Mouse (Mus musculus) neural tube, embryonic 12.5 days (tissue): ENCODE data around the gene Cd84. TPM values are rescaled to one million over a fixed set of nuclear protein-coding genes. Genes with fewer than 3 reads are reported as not detected.
"Not testable (repeated sequence)": the region's sequence is repeated elsewhere in the genome, so short reads cannot be mapped to it uniquely, and the experiment has no call there.

Source experiments
- ATAC-seq: fragments of 200-750 bp; cut with Nextera tagmentation; 2 replicates; pipeline ENCODE4 v1.8.0; 2017; ENCODE audit warnings: low read depth, mild to moderate bottlenecking, moderate TSS enrichment, moderate library complexity; ENCODE audit not compliant: low FRiP score
- H3K27ac ChIP-seq: fragments of 300-500 bp; sonication (generic); 2 replicates; pipeline ENCODE4 v1.5.1; 2016
- H3K27me3 ChIP-seq: fragments of 300-500 bp; sonication (generic); replicated peaks from 2 replicates; pipeline ENCODE4 v1.6.1; 2016; ENCODE audit warnings: mild to moderate bottlenecking
- H3K36me3 ChIP-seq: fragments of 300-500 bp; sonication (generic); 2 replicates; pipeline ENCODE4 v1.6.1; 2016; ENCODE audit warnings: mild to moderate bottlenecking
- H3K4me1 ChIP-seq: fragments of 300-500 bp; sonication (generic); 2 replicates; pipeline ENCODE4 v1.6.1; 2016
- H3K4me2 ChIP-seq: fragments of 300-500 bp; sonication (generic); replicated peaks from 2 replicates; pipeline ENCODE4 v1.6.1; 2016; ENCODE audit warnings: mild to moderate bottlenecking
- H3K4me3 ChIP-seq: fragments of 300-500 bp; sonication (generic); 2 replicates; pipeline ENCODE4 v1.5.1; 2016
- H3K9ac ChIP-seq: fragments of 300-500 bp; sonication (generic); 2 replicates; pipeline ENCODE4 v1.6.1; 2016; ENCODE audit warnings: mild to moderate bottlenecking
- H3K9me3 ChIP-seq: fragments of 300-500 bp; sonication (generic); 2 replicates; pipeline ENCODE4 v1.6.1; 2016; ENCODE audit warnings: mild to moderate bottlenecking
- WGBS: fragments of 180-500 bp; shearing (Covaris S2); methylation state at CpG from one replicate; pipeline ENCODE4 v1.1.7; 2016; 5-methylcytosine and 5-hydroxymethylcytosine counted together
- polyA plus RNA-seq: library from polyadenylated mRNA; unstranded; fragments of >200 nt; fragmentation: Nextera tagmentation; extraction: Ambion mirVana; gene quantifications from 2 replicates; pipeline ENCODE4 v1.2.1, GENCODE M21; 2016

The Cd84 gene
- polyA plus RNA-seq, 1 experiment from 2014 or later: 1.2 TPM

- Histone ChIP-seq H3K4me1 (no peaks in the 10 kb centered on the region), H3K4me2 (no peak overlapping the region), H3K4me3 (no peak overlapping the region), H3K9me3 (no peaks in the 10 kb centered on the region), H3K27me3 (no peaks in the 10 kb centered on the region), H3K9ac (no peak overlapping the region), H3K36me3 (no peaks in the 10 kb centered on the region), H3K27ac (no peak overlapping the region)
- ATAC-seq: no peak
- 79% methylated on average over 5 of the region's 5 CpGs for WGBS
Measured at GRCm38 (mm10) chr1:171845035-171845754, 5.7 kb downstream of the Cd84 start.

- H3K4me2 ChIP-seq: no peak overlapping the region
- no peak overlapping the region for H3K27ac ChIP-seq
- H3K9ac ChIP-seq: no peak overlapping the region
- H3K27me3 ChIP-seq: no peaks in the 10 kb centered on the region
- ATAC-seq: no peak
- H3K4me3 ChIP-seq: no peak overlapping the region
- H3K9me3 ChIP-seq: no peaks in the 10 kb centered on the region
- no peaks in the 10 kb centered on the region for H3K36me3 ChIP-seq
- H3K4me1 ChIP-seq: no peaks in the 10 kb centered on the region
Measured at GRCm38 (mm10) chr1:171848201-171848600, 8.7 kb downstream of the Cd84 start.

GRCm38 (mm10) chr1:171848757-171849156 lies 9.3 kb downstream of the Cd84 start:
- ATAC-seq: no peak
- H3K4me2 ChIP-seq: no peak overlapping the region

GRCm38 (mm10) chr1:171849454-171849853 lies 10.0 kb downstream of the Cd84 start:
- Histone ChIP-seq H3K4me3 (no peak overlapping the region), H3K4me1 (no peaks in the 10 kb centered on the region), H3K4me2 (no peak overlapping the region), H3K9ac (no peak overlapping the region), H3K9me3 (no peaks in the 10 kb centered on the region), H3K27me3 (no peaks in the 10 kb centered on the region), H3K36me3 (no peaks in the 10 kb centered on the region), H3K27ac (no peak overlapping the region)
- no peak for ATAC-seq
- 90% methylated on average over 5 of the region's 5 CpGs for WGBS

More at GRCm38 (mm10) chr1:171848757-171849156, 9.3 kb downstream of the Cd84 start:
- Histone ChIP-seq H3K27me3 (no peaks in the 10 kb centered on the region), H3K27ac (no peak overlapping the region), H3K4me1 (no peaks in the 10 kb centered on the region), H3K9me3 (no peaks in the 10 kb centered on the region), H3K9ac (no peak overlapping the region), H3K36me3 (no peaks in the 10 kb centered on the region), H3K4me3 (no peak overlapping the region)
- 88% methylated on average over 4 of the region's 4 CpGs for WGBS

- H3K9ac ChIP-seq: no peak overlapping the region
- no peak for ATAC-seq
- no peaks in the 10 kb centered on the region for H3K4me1 ChIP-seq
- no peak overlapping the region for H3K4me2 ChIP-seq
- WGBS: 89% methylated on average over 4 of the region's 4 CpGs
- no peaks in the 10 kb centered on the region for H3K9me3 ChIP-seq
- H3K36me3 ChIP-seq: no peaks in the 10 kb centered on the region
- no peaks in the 10 kb centered on the region for H3K27me3 ChIP-seq
- H3K4me3 ChIP-seq: no peak overlapping the region
- no peak overlapping the region for H3K27ac ChIP-seq
Measured at GRCm38 (mm10) chr1:171865467-171865866, 26.0 kb downstream of the Cd84 start.

GRCm38 (mm10) chr1:171886989-171887388 lies 47.5 kb downstream of the Cd84 start:
- 96% methylated on average over 1 of the region's 1 CpGs for WGBS
- Histone ChIP-seq H3K27ac (no peak overlapping the region), H3K36me3 (no peaks in the 10 kb centered on the region), H3K9ac (no peak overlapping the region), H3K9me3 (no peaks in the 10 kb centered on the region), H3K4me2 (no peak overlapping the region), H3K27me3 (no peaks in the 10 kb centered on the region), H3K4me3 (no peak overlapping the region), H3K4me1 (no peaks in the 10 kb centered on the region)
- no peak for ATAC-seq

GRCm38 (mm10) chr1:171895364-171895763 lies 55.9 kb downstream of the Cd84 start, which contains the start of gene Gm10521:
Gene Gm10521, plus strand, starts transcription at chr1:171895664.
- H3K4me1 ChIP-seq, H3K9me3 ChIP-seq, H3K27me3 ChIP-seq, H3K4me3 ChIP-seq, H3K36me3 ChIP-seq, ATAC-seq, H3K9ac ChIP-seq, H3K4me2 ChIP-seq, H3K27ac ChIP-seq: not testable (repeated sequence)
- WGBS: 61% methylated on average over 5 of the region's 5 CpGs

- no peak overlapping the region for H3K9ac ChIP-seq
- WGBS: 73% methylated on average over 1 of the region's 1 CpGs
- H3K27me3 ChIP-seq: no peaks in the 10 kb centered on the region
- H3K4me2 ChIP-seq: no peak overlapping the region
- H3K27ac ChIP-seq: no peak overlapping the region
- H3K4me1 ChIP-seq: no peaks in the 10 kb centered on the region
- peaks cover under 1% of the 10 kb centered on the region; the same call in 1 of the 2 replicates for H3K9me3 ChIP-seq
- ATAC-seq: no peak
- no peaks in the 10 kb centered on the region for H3K36me3 ChIP-seq
- no peak overlapping the region for H3K4me3 ChIP-seq
Measured at GRCm38 (mm10) chr1:171904011-171904410, 64.5 kb downstream of the Cd84 start.

GRCm38 (mm10) chr1:171915638-171916458 lies 76.4 kb downstream of the Cd84 start:
- H3K36me3 ChIP-seq: no peaks in the 10 kb centered on the region
- no peak for ATAC-seq
- H3K4me1 ChIP-seq: no peaks in the 10 kb centered on the region
- no peak overlapping the region for H3K9ac ChIP-seq
- no peak overlapping the region for H3K4me3 ChIP-seq
- no peak overlapping the region for H3K27ac ChIP-seq
- 85% methylated on average over 13 of the region's 13 CpGs for WGBS
- H3K4me2 ChIP-seq: no peak overlapping the region
- H3K9me3 ChIP-seq: no peaks in the 10 kb centered on the region
- H3K27me3 ChIP-seq: no peaks in the 10 kb centered on the region

GRCm38 (mm10) chr1:171917305-171918039 lies 78.0 kb downstream of the Cd84 start, which contains the start of gene Slamf6:
Gene Slamf6, plus strand, starts transcription at chr1:171917515.
- no peak within 1 kb of the TSS for H3K27ac ChIP-seq
- no peak for ATAC-seq
- no peak within 1 kb of the TSS for H3K4me3 ChIP-seq
- no peak within 1 kb of the TSS for H3K4me2 ChIP-seq
- H3K36me3 ChIP-seq: no peaks in the 10 kb centered on the region
- H3K9me3 ChIP-seq: no peaks in the 10 kb centered on the region
- WGBS: 84% methylated on average over 14 of the region's 14 CpGs
- H3K9ac ChIP-seq: no peak within 1 kb of the TSS
- H3K4me1 ChIP-seq: no peaks in the 10 kb centered on the region
- H3K27me3 ChIP-seq: no peaks in the 10 kb centered on the region

GRCm38 (mm10) chr1:171918136-171918920 lies 78.8 kb downstream of the Cd84 start:
- no peaks in the 10 kb centered on the region for H3K9me3 ChIP-seq
- no peak overlapping the region for H3K4me3 ChIP-seq
- no peak for ATAC-seq
- no peaks in the 10 kb centered on the region for H3K4me1 ChIP-seq
- H3K4me2 ChIP-seq: no peak overlapping the region
- H3K36me3 ChIP-seq: no peaks in the 10 kb centered on the region
- 86% methylated on average over 12 of the region's 12 CpGs for WGBS
- H3K27ac ChIP-seq: no peak overlapping the region
- H3K9ac ChIP-seq: no peak overlapping the region
- no peaks in the 10 kb centered on the region for H3K27me3 ChIP-seq
